Mouse (Mus musculus): ENCODE measurements around the gene Golga5. TPM values are rescaled to one million over a fixed set of nuclear protein-coding genes. Genes with fewer than 3 reads are reported as not detected.

Golga5 gene
- 58.3 TPM for polyA plus RNA-seq (2017; shearing (Covaris generic))

GRCm38 (mm10) chr12:102468894-102469764 lies at the start of gene Golga5:
TSS of gene Golga5 (plus strand) at chr12:102469135.

GRCm38 (mm10) chr12:102439632-102440023 lies 29.3 kb upstream of the Golga5 start, which contains the start of gene Lgmn:
TSS of gene Lgmn (minus strand) at chr12:102439813.

Other genes with a start within 250 kb of the Golga5 start
- gene Rin3, start 186.1 kb upstream of the Golga5 start, polyA plus RNA-seq (2017; shearing (Covaris generic)), result 77.0 TPM
- gene Lgmn, start 29.3 kb upstream of the Golga5 start, polyA plus RNA-seq (2017; shearing (Covaris generic)), result 17.7 TPM
- not detected for gene Chga, start 85.8 kb downstream of the Golga5 start, polyA plus RNA-seq (2017; shearing (Covaris generic))
- gene Itpk1, start 235.8 kb downstream of the Golga5 start, polyA plus RNA-seq (2017; shearing (Covaris generic)), result 52.6 TPM

Data from CD4-positive, CD25-positive, alpha-beta regulatory T cell (primary cell).